Mouse (Mus musculus): ENCODE measurements around the gene Mast4.

- TF ChIP-seq CTCF (IDR thresholded peaks at IDR 0.05; ENCODE audit: low read depth) (no peak), EP300 (IDR thresholded peaks at IDR 0.05; ENCODE audit: low read depth) (no peak)
Measured at GRCm38 (mm10) chr13:102875520-102875919, 458.8 kb downstream of the Mast4 start.
